Mouse (Mus musculus) limb, embryonic 15.5 days (tissue): Measurements from ENCODE around the gene Rpl3. TPM values are rescaled to one million over a fixed set of nuclear protein-coding genes. Genes with fewer than 3 reads are reported as not detected.
A peak's percentile ranks its signal among the peaks of the same experiment; 100 is the strongest.

Source experiments
- ATAC-seq: fragments of 200-750 bp; cut with Nextera tagmentation; 2 replicates; pipeline ENCODE4 v1.8.0; 2017; ENCODE audit warnings: low read depth, moderate TSS enrichment; ENCODE audit not compliant: insufficient number of reproducible peaks, low FRiP score, low TSS enrichment
- H3K27ac ChIP-seq: fragments of 300-500 bp; sonication (generic); 2 replicates; pipeline ENCODE4 v1.5.1; 2015; ENCODE audit warnings: moderate library complexity, mild to moderate bottlenecking, inconsistent platforms
- H3K27me3 ChIP-seq: fragments of 300-500 bp; sonication (generic); 2 replicates; pipeline ENCODE4 v1.6.1; 2015; ENCODE audit warnings: inconsistent platforms
- H3K36me3 ChIP-seq: fragments of 300-500 bp; sonication (generic); 2 replicates; pipeline ENCODE4 v1.6.1; 2015; ENCODE audit warnings: inconsistent platforms
- H3K4me1 ChIP-seq: fragments of 300-500 bp; sonication (generic); 2 replicates; pipeline ENCODE4 v1.6.1; 2015; ENCODE audit warnings: inconsistent platforms
- H3K4me2 ChIP-seq: fragments of 300-500 bp; sonication (generic); 2 replicates; pipeline ENCODE4 v1.6.1; 2015; ENCODE audit warnings: mild to moderate bottlenecking, inconsistent platforms
- H3K4me3 ChIP-seq: fragments of 300-500 bp; sonication (generic); 2 replicates; pipeline ENCODE4 v1.5.1; 2015; ENCODE audit warnings: mild to moderate bottlenecking, inconsistent platforms
- H3K9ac ChIP-seq: fragments of 300-500 bp; sonication (generic); 2 replicates; pipeline ENCODE4 v1.6.1; 2015; ENCODE audit warnings: inconsistent platforms
- H3K9me3 ChIP-seq: fragments of 300-500 bp; sonication (generic); 2 replicates; pipeline ENCODE4 v1.6.1; 2016; ENCODE audit warnings: inconsistent platforms
- WGBS: fragments of 180-500 bp; shearing (Covaris S2); methylation state at CpG from one replicate; pipeline ENCODE4 v1.1.7; 2015; 5-methylcytosine and 5-hydroxymethylcytosine counted together
- polyA plus RNA-seq: library from polyadenylated mRNA; unstranded; fragments of >200 nt; fragmentation: Nextera tagmentation; extraction: Ambion mirVana; gene quantifications from 2 replicates; pipeline ENCODE4 v1.2.1, GENCODE M21; 2015

The Rpl3 gene
- polyA plus RNA-seq, 1 experiment from 2014 or later = 1,080 TPM

DNA sequence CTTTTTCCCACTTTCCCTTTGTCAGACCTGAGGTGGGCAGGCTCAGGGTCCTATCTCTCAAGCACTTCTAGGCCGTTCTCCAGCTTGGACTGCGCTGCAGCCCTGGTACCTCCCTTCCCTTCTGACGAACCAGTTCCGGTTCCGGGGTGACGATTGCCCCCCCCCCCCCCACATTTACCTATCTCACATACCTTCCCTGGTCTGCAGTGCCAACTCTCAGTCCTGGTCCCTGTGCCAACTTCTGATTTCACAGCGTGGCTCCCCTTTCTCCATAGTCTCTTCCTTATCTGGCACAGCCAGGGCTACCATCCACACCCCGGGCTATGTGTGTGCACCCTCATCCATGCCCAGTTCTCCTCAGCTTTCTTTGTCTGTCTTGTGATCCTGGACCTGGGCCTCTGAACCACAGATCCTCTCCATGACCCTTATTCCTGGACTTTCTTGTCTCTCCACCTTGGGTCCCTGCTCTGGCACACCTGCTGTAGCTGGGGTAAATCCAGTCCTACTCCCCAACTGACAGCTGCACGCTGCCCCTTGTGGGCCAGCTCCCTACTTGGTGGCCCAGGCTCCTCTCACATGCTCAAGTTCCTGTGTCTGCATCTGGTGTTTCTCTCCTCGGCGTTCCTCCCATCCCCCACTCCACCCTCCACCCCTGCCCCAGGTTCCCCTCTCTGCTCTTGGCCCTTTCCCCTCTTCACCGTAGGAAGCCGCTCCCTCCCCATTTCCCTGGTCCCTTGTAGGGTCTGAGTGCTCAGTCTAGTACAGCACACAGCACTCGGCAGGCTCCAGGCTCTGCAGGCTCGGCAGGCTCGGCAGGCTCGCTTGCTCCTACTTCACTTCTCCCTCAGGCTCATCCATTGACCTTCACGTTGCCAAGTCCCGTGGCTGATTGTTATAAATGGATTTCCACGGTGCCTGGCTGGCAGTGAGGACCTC is 5.5 kb upstream of the Rpl3 start:
- Histone ChIP-seq H3K4me3 (no peak overlapping the region), H3K9me3 (no peaks in the 10 kb centered on the region), H3K4me2 (0 out of 2 replicates have a peak overlapping the region, but pooled peaks have one; percentile 22), H3K27me3 (peaks cover 32% of the 10 kb centered on the region), H3K4me1 (peaks cover 26% of the 10 kb centered on the region), H3K9ac (no peak overlapping the region), H3K36me3 (no peaks in the 10 kb centered on the region), H3K27ac (no peak overlapping the region)
- ATAC-seq = no peak
- 18% methylated on average over 18 of the region's 20 CpGs for WGBS

DNA sequence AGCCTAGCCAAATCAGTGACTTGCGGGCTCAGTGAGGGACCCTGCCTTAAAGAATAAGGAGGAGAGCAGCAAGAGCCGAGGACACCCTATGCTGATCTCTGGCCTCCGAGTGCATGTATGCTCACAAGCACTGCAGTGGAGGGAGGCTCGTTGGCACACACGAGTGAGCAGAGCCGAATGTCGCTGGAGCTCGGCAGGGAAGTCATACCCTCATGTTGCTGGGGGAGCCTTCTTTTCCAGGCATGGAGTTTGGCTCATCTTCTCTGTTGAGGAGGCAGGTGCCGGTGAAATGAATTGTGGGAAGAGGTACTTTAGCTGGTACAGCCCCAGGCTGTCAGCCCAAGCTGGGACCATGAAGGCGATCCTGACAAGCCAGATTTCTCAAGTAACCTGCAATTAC is 4.7 kb upstream of the Rpl3 start:
- peaks cover 40% of the 10 kb centered on the region for H3K27me3 ChIP-seq
- H3K4me2 ChIP-seq = no peak overlapping the region
- no peak overlapping the region for H3K4me3 ChIP-seq
- ATAC-seq = no peak
- H3K9me3 ChIP-seq = no peaks in the 10 kb centered on the region
- H3K36me3 ChIP-seq = no peaks in the 10 kb centered on the region
- 69% methylated on average over 10 of the region's 10 CpGs for WGBS
- peak overlapping the region; percentile 6; the same call in 1 of the 2 replicates for H3K27ac ChIP-seq
- H3K9ac ChIP-seq = no peak overlapping the region
- peaks cover 34% of the 10 kb centered on the region for H3K4me1 ChIP-seq

DNA sequence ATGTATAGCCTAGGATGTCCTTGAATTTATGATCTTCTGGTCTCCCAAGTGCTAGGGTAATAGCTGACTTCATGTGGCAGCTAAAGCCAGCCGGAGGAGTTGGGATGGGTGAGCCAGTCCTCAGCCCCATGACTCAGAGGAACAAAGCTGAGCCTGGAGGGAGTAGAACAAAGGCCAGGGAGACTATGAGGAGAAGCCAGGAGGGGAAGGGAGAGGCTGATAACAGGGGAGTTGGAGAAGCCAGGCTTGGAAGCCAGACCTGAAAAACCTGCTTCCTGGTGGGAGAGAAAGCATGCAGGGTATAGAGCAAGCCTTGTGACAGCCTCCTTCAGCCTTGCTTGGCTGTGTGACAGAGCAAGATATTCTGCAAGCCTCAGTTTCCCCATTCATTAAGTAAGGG is 3.9 kb upstream of the Rpl3 start:
- no peak for ATAC-seq
- no peaks in the 10 kb centered on the region for H3K36me3 ChIP-seq
- H3K27ac ChIP-seq = no peak overlapping the region
- no peak overlapping the region for H3K4me3 ChIP-seq
- H3K9me3 ChIP-seq = no peaks in the 10 kb centered on the region
- H3K4me1 ChIP-seq = peaks cover 42% of the 10 kb centered on the region
- 79% methylated on average over 1 of the region's 1 CpGs for WGBS
- no peak overlapping the region for H3K9ac ChIP-seq
- H3K4me2 ChIP-seq = no peak overlapping the region
- H3K27me3 ChIP-seq = peaks cover 48% of the 10 kb centered on the region

DNA sequence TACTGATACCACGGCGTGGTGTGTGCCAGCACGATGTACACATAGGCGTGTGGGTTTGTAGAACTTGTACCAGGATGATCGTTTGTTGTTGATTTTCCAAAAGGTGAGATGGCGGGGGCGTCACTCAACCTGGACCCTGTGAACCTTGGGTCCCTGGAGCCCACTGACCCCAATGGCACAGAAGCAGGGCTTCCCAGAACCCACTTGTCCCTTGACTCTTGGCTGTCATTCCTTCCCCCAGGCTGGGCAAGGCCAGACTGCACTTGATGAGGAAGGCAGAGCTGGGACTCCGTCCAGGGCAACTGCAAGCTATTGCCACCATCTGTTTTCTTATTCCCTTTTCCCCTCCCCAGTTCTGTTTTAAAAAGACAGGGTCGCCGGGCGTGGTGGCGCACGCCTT is 2.5 kb upstream of the Rpl3 start:
- H3K36me3 ChIP-seq = no peaks in the 10 kb centered on the region
- no peaks in the 10 kb centered on the region for H3K9me3 ChIP-seq
- no peak overlapping the region for H3K4me2 ChIP-seq
- no peak overlapping the region for H3K27ac ChIP-seq
- no peak for ATAC-seq
- H3K4me3 ChIP-seq = no peak overlapping the region
- WGBS = 82% methylated on average over 13 of the region's 13 CpGs
- peaks cover 42% of the 10 kb centered on the region for H3K4me1 ChIP-seq
- H3K27me3 ChIP-seq = peaks cover 60% of the 10 kb centered on the region
- H3K9ac ChIP-seq = no peak overlapping the region

DNA sequence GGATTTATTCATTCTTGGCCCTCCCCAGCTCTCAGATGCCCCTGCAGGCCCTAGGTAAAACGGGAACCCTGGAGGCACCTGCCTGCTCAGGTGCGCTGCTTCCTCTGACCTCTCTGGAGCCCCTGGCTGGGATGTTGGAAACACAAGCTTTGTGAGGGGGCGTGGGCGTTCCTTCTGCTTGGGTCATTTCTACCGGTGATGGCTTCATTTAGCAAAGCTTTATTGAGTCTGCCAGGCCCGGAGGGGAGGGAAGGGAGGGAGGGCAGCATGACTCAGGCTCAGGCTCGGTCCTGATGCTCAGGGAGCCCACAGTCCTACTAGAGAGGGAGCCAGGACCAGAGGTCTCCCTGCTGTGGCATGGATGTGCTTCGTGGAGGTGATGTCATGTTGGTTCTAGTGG is 931 bp upstream of the Rpl3 start:
- H3K27me3 ChIP-seq = peaks cover 50% of the 10 kb centered on the region
- WGBS = 14% methylated on average over 8 of the region's 8 CpGs

DNA sequence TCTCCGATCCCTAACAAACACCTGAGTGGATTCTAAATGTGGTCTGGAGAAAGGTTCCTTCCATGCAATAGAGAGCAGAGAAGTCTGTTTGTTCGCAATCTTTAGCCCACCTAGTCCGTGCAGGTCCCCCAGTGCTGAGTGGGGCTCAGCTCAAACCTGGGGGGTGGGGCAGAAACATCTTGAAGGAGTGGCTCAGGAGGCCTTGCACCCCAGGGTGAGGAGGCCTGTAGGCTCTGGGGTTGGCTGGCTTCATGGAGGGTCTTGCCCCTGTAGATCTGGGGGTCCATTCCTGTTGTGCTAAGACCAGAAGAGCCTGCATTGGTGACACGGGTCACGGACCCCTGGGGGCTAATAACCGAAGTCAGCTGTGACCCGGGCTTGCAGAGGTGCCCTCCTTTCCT is 373 bp upstream of the Rpl3 start:
- Histone ChIP-seq H3K4me1 (peaks cover 26% of the 10 kb centered on the region), H3K27me3 (peaks cover 50% of the 10 kb centered on the region), H3K9me3 (no peaks in the 10 kb centered on the region), H3K36me3 (no peaks in the 10 kb centered on the region), H3K4me2 (peak overlapping the region; percentile 98; the same call in 1 of the 2 replicates), H3K4me3 (peak overlapping the region; percentile 60; the same call in 1 of the 2 replicates), H3K27ac (no peak overlapping the region), H3K9ac (no peak overlapping the region)
- no peak for ATAC-seq
- 20% methylated on average over 7 of the region's 7 CpGs for WGBS

More for the DNA sequence above, 931 bp upstream of the Rpl3 start:
- Histone ChIP-seq H3K36me3 (no peaks in the 10 kb centered on the region), H3K9ac (no peak overlapping the region), H3K4me1 (peaks cover 31% of the 10 kb centered on the region), H3K4me3 (no peak overlapping the region), H3K4me2 (no peak overlapping the region), H3K27ac (no peak overlapping the region), H3K9me3 (no peaks in the 10 kb centered on the region)
- ATAC-seq = no peak

DNA sequence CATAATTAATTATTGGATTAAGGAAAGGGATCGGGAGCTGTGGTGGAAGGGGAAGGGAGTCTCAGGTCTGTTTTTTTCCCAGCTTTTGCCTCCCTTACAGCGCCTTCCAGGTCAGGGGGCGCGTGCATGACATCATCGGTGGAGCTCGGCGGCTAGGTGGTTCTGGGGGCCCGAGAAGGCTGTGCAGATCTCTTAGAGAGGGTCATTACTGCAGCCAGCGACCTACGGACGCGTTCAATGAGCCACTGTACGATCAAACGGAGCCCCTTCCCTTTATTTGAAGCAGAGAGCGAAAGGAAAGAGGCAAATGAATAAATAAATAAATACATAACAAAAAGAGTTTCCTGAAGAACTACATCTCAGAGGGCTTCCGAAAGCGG is 937 bp downstream of the Rpl3 start:
- WGBS = 2% methylated on average over 17 of the region's 17 CpGs
- H3K9me3 ChIP-seq = no peaks in the 10 kb centered on the region
- H3K9ac ChIP-seq = peak overlapping the region; percentile 39
- peak overlapping the region; percentile 98 for H3K4me2 ChIP-seq
- H3K36me3 ChIP-seq = no peaks in the 10 kb centered on the region
- peak overlapping the region; percentile 60 for H3K4me3 ChIP-seq
- ATAC-seq = no peak
- H3K27ac ChIP-seq = no peak overlapping the region
- H3K27me3 ChIP-seq = peaks cover 50% of the 10 kb centered on the region
- peaks cover 23% of the 10 kb centered on the region for H3K4me1 ChIP-seq

DNA sequence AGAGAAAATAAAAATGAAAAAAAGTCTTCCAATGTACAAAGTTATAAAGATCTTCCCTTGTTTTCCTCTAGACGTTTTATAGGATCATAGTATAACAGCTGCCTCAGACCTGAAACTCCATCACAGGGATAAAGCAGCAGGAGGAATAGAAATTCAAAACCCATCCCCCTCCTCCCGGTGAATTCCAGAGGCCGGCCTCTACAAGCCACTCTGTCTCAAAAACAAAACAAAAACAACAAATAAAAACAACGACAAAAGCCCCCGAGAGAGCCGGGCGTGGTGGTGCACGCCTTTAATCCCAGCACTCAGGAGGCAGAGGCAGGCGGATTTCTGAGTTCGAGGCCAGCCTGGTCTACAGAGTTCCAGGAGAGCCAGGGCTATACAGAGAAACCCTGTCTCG is 1.5 kb downstream of the Rpl3 start:
- H3K36me3 ChIP-seq = no peaks in the 10 kb centered on the region
- peaks cover 50% of the 10 kb centered on the region for H3K27me3 ChIP-seq
- no peak overlapping the region for H3K4me3 ChIP-seq
- no peak overlapping the region for H3K27ac ChIP-seq
- H3K9me3 ChIP-seq = no peaks in the 10 kb centered on the region
- peaks cover 23% of the 10 kb centered on the region for H3K4me1 ChIP-seq
- 73% methylated on average over 11 of the region's 11 CpGs for WGBS
- no peak overlapping the region for H3K4me2 ChIP-seq
- ATAC-seq = no peak
- H3K9ac ChIP-seq = no peak overlapping the region

DNA sequence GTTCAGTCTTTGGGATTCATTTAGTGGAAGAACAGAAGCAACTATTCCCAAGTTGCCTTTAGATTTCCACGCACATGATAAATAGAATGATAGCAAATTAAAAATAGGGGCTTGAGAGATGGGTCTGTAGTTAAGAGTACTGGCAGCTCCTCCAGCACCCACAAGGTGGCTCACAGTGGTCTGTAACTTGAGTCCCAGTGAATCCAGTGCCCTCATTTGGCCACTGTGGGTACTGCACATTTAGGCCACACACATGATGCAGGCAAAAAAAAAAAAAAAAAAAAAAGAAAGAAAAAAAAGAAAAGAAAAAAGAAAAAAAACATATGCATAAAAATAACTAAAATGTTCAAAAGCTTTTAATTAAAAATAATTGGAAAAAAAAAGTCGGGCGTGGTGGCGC is 3.0 kb downstream of the Rpl3 start:
- H3K4me1 ChIP-seq = peaks cover 23% of the 10 kb centered on the region
- H3K27ac ChIP-seq = no peak overlapping the region
- H3K9me3 ChIP-seq = no peaks in the 10 kb centered on the region
- no peaks in the 10 kb centered on the region for H3K36me3 ChIP-seq
- H3K4me2 ChIP-seq = no peak overlapping the region
- ATAC-seq = no peak
- H3K9ac ChIP-seq = no peak overlapping the region
- H3K4me3 ChIP-seq = no peak overlapping the region
- H3K27me3 ChIP-seq = peaks cover 44% of the 10 kb centered on the region
- 32% methylated on average over 4 of the region's 4 CpGs for WGBS

DNA sequence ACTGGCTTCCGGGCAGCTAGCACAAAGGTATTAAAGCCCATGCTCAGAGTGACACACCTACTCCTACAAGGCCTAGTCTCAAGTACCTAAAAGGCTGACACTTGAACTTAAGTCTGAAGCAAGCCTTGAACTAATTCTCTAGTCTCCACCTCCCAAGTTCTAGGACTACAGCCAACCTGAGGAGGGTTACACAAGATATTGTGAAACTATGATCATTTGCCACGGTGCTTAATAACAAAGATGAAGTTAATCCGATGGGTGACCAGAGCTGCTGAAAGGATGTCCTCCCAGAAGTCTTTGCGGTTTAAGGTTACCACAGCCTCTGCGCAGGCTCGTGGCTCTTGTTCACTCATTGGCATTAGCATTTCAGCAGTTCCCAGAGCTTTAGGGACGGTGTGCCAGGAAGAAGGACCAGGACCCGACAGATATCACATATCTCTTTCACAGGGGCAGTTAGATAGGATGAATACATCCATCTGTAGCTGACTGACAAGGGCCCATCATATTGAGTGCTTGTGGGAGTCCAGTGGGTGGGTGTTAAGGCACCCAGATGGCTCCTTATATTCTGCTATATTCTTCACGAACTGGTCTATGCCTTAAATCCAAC is 4.2 kb downstream of the Rpl3 start:
- no peak overlapping the region for H3K27ac ChIP-seq
- H3K9ac ChIP-seq = no peak overlapping the region
- ATAC-seq = no peak
- H3K4me1 ChIP-seq = peaks cover 20% of the 10 kb centered on the region
- H3K36me3 ChIP-seq = no peaks in the 10 kb centered on the region
- 83% methylated on average over 9 of the region's 9 CpGs for WGBS
- no peaks in the 10 kb centered on the region for H3K9me3 ChIP-seq
- H3K27me3 ChIP-seq = peaks cover 33% of the 10 kb centered on the region
- no peak overlapping the region for H3K4me3 ChIP-seq
- no peak overlapping the region for H3K4me2 ChIP-seq

DNA sequence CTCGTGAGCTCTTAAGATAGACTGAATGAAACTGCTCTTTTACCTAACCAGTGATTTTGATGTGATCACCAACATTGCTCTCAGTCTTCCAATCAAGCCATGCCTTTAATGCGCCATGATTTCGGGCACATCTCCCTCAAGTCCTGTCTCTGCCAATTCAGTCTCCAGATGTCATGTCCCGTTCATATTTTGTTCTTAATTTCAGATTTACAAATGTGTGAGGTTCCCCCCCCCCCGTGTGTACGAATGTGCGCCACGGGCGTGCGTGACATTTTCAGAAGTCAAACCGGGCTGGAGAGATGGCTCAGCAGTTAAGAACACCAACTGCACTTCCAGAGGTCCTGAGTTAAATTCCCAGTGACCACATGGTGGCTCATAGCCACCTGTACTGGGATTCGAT is 7.9 kb downstream of the Rpl3 start:
- 2% methylated on average over 12 of the region's 12 CpGs for WGBS
- peak overlapping the region; percentile 62 for H3K4me3 ChIP-seq
- H3K27ac ChIP-seq = peak overlapping the region; percentile 97
- H3K4me1 ChIP-seq = peaks cover 28% of the 10 kb centered on the region
- H3K27me3 ChIP-seq = no peaks in the 10 kb centered on the region
- H3K36me3 ChIP-seq = peaks cover 33% of the 10 kb centered on the region
- no peak for ATAC-seq
- peak overlapping the region; percentile 66 for H3K4me2 ChIP-seq
- H3K9me3 ChIP-seq = no peaks in the 10 kb centered on the region
- peak overlapping the region; percentile 31 for H3K9ac ChIP-seq

DNA sequence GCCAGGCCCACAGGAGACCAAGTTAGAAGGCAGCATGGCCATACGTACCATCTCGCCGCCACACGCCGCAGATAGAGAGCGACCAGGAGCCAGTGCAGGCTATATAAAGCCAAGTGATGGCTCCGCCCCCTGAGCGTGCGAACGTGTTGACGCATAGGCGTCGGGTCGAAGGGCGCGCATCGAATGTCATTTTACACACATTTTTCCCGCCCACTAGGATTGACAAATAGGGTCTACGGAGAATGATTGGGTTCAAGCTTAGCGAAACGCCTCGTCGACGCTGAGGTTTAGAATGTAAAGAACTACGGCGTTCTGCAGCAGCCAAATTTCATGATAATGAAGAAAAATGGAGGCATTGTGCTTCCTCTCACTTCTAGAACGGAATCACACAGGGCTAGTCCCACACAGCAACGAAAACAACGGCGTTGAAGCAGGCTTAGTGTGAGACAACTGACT is 8.4 kb downstream of the Rpl3 start:
- peak; percentile 94 for ATAC-seq
- H3K27me3 ChIP-seq = no peaks in the 10 kb centered on the region
- H3K4me1 ChIP-seq = peaks cover 29% of the 10 kb centered on the region
- H3K36me3 ChIP-seq = peaks cover 37% of the 10 kb centered on the region
- H3K27ac ChIP-seq = peak overlapping the region; percentile 97
- H3K9ac ChIP-seq = peak overlapping the region; percentile 59
- no peaks in the 10 kb centered on the region for H3K9me3 ChIP-seq
- WGBS = under 1% methylated on average over 30 of the region's 30 CpGs
- H3K4me2 ChIP-seq = peak overlapping the region; percentile 66
- peak overlapping the region; percentile 62 for H3K4me3 ChIP-seq
